Mouse (Mus musculus) kidney, embryonic 14.5 days (tissue): Measurements from ENCODE around the gene Pls1. TPM values are rescaled to one million over a fixed set of nuclear protein-coding genes. Genes with fewer than 3 reads are reported as not detected.

Source experiments
- ATAC-seq: fragments of 200-750 bp; cut with Nextera tagmentation; 2 replicates; pipeline ENCODE4 v1.8.0; 2017; ENCODE audit warnings: moderate number of reproducible peaks, mild to moderate bottlenecking, moderate TSS enrichment, moderate library complexity; ENCODE audit not compliant: low FRiP score, low TSS enrichment
- H3K27ac ChIP-seq: fragments of 300-500 bp; sonication (generic); 2 replicates; pipeline ENCODE4 v1.5.1; 2014; ENCODE audit warnings: low read depth, mild to moderate bottlenecking, low read length, moderate library complexity, mixed read lengths
- H3K27me3 ChIP-seq: fragments of 300-500 bp; sonication (generic); 2 replicates; pipeline ENCODE4 v1.6.1; 2014; ENCODE audit warnings: mild to moderate bottlenecking, low read length; ENCODE audit not compliant: control insufficient read depth, insufficient read depth
- H3K36me3 ChIP-seq: fragments of 300-500 bp; sonication (generic); 2 replicates; pipeline ENCODE4 v1.6.1; 2014; ENCODE audit warnings: low read length, mixed read lengths; ENCODE audit not compliant: control insufficient read depth, insufficient read depth
- H3K4me1 ChIP-seq: fragments of 300-500 bp; sonication (generic); 2 replicates; pipeline ENCODE4 v1.6.1; 2014; ENCODE audit warnings: low read length, mixed read lengths; ENCODE audit not compliant: control insufficient read depth, insufficient read depth
- H3K4me2 ChIP-seq: fragments of 300-500 bp; sonication (generic); replicated peaks from 2 replicates; pipeline ENCODE4 v1.6.1; 2014; ENCODE audit warnings: low read depth, mild to moderate bottlenecking, low read length
- H3K4me3 ChIP-seq: fragments of 300-500 bp; sonication (generic); 2 replicates; pipeline ENCODE4 v1.5.1; 2014; ENCODE audit warnings: mild to moderate bottlenecking, low read length
- H3K9ac ChIP-seq: fragments of 300-500 bp; sonication (generic); 2 replicates; pipeline ENCODE4 v1.6.1; 2014; ENCODE audit warnings: low read depth, mild to moderate bottlenecking, low read length, moderate library complexity
- H3K9me3 ChIP-seq: fragments of 300-500 bp; sonication (generic); 2 replicates; pipeline ENCODE4 v1.6.1; 2016; ENCODE audit warnings: low read length; ENCODE audit not compliant: control insufficient read depth
- WGBS: fragments of 180-500 bp; shearing (Covaris S2); extraction: QIAGEN DNeasy Blood & Tissue Kit; methylation state at CpG from one replicate; pipeline ENCODE4 v1.1.7; 2014; 5-methylcytosine and 5-hydroxymethylcytosine counted together
- polyA plus RNA-seq: library from polyadenylated mRNA; unstranded; fragments of >200 nt; fragmentation: Nextera tagmentation; extraction: Ambion mirVana; gene quantifications from 2 replicates; pipeline ENCODE4 v1.2.1, GENCODE M21; 2014

The Pls1 gene
- polyA plus RNA-seq: 9.2 and 14.1 TPM in 2 replicates

DNA sequence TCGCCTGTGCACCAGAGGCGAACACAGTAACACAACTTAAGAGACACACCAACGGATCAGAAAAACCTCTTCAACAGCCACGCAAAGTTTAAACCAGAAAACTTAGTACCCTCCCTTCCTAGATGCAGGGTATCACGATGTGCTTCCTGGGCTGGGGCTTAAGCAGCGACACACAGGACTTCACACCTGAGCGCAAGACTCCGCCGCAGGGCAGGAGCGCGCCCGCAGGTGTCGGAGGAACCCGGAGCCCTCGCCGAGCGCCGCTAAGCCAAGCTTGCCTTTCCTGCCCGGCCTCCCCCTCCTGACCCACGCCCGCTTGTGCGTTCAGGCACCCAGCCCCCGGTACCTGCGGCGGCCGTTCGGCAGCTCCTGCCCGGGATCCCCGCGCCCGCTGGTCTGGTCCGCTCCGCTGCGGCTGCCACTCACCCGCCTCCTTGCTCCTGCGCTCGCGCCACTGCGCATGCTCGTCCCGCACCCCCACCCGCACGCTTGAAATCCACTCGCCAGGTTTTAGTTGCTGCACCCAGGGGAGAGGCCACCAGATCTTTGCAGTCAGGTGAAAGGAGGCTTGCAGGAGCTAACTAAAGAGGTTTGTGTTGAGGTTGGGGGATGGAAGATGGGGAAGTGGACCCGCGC lies at the start of gene Pls1:
TSS of gene Pls1 (minus strand) at position 487 of the 636 bp plus-strand sequence.
- Histone ChIP-seq H3K4me2 (peak within 1 kb of the TSS; percentile 90), H3K4me1 (no peaks in the 10 kb centered on the region), H3K36me3 (no peaks in the 10 kb centered on the region), H3K9ac (peak within 1 kb of the TSS; percentile 44), H3K4me3 (peak within 1 kb of the TSS; percentile 66), H3K27ac (no peak within 1 kb of the TSS), H3K27me3 (no peaks in the 10 kb centered on the region; the same call in 1 of the 2 replicates), H3K9me3 (no peaks in the 10 kb centered on the region)
- under 1% methylated on average over 43 of the region's 46 CpGs for WGBS
- ATAC-seq: peak; percentile 92

DNA sequence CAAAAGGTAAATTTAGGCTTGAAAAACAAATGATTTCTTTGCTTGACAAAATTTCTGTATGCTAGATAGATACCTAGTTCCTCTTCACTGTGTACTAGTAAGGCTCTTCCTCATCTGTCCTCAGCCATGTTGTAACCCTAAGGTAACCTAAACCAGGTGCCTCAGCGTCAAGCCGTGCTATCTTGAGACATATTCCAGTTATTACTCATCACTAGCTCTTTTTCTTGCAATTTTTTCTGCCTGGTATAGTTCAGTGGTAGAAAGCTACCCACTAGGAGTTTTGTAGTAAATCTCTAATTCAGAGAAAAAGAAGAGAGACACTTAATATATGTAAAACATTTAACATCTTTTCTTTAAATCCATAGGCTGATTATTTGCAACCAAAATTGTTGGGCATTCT lies 37.6 kb upstream of the Pls1 start:
- 94% methylated on average over 2 of the region's 2 CpGs for WGBS
- H3K27ac ChIP-seq: no peak overlapping the region
- H3K4me2 ChIP-seq: no peak overlapping the region
- H3K9ac ChIP-seq: no peak overlapping the region
- H3K4me1 ChIP-seq: no peaks in the 10 kb centered on the region
- ATAC-seq: no peak
- no peaks in the 10 kb centered on the region for H3K9me3 ChIP-seq
- no peak overlapping the region for H3K4me3 ChIP-seq
- peaks cover 29% of the 10 kb centered on the region for H3K36me3 ChIP-seq
- no peaks in the 10 kb centered on the region for H3K27me3 ChIP-seq

DNA sequence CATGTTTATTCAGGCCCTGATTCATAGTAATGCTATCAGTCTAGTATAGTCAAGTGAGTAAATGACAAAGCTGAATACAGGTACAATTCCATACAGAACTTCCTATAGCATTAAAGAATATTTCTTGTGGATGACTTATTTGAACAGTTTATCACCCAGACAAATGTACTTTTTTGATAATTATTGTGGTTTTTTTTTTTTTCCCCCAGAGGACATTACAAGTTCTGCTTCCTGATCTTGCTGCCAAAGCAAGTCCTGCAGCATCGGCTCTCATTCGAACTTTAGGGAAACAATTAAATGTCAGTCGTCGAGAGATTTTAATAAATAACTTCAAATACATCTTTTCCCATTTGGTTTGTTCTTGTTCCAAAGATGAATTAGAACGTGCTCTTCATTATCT lies 33.1 kb upstream of the Pls1 start:
- peaks cover 31% of the 10 kb centered on the region; the same call in 1 of the 2 replicates for H3K36me3 ChIP-seq
- H3K27me3 ChIP-seq: no peaks in the 10 kb centered on the region
- H3K9me3 ChIP-seq: no peaks in the 10 kb centered on the region
- no peak for ATAC-seq
- no peak overlapping the region for H3K4me3 ChIP-seq
- no peak overlapping the region for H3K27ac ChIP-seq
- no peaks in the 10 kb centered on the region for H3K4me1 ChIP-seq
- no peak overlapping the region for H3K4me2 ChIP-seq
- no peak overlapping the region for H3K9ac ChIP-seq
- WGBS: 90% methylated on average over 5 of the region's 5 CpGs

DNA sequence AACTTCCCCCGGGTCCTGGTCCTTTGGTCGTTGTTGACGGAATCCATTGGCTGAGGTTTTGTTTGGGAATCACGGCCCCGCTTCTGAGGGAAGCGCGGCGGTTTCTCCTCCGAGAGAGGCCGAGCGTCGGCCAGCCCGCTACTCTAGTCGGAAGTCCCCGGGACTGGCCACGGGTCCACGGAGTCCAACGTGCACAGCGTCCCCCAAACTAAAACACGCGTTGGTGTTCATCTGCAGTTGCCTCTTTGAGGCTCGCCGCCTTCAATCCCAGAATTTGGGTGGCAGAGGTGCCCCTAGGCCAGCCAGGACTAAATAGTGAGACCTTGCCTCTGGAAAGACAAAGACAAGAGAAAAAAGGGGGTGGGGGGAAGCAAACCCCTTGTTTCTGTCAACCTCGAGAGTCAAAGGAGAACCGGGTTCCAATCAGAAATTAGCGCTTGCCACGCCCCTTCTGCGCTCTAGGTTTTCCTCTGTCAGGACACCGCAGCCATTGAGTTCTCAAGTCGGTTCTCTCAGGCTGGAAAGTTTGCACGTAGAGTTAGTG lies 13.0 kb upstream of the Pls1 start:
- H3K27me3 ChIP-seq: no peaks in the 10 kb centered on the region
- H3K4me2 ChIP-seq: peak overlapping the region; percentile 86
- H3K9me3 ChIP-seq: no peaks in the 10 kb centered on the region
- peak overlapping the region; percentile 85 for H3K9ac ChIP-seq
- H3K4me1 ChIP-seq: no peaks in the 10 kb centered on the region
- H3K27ac ChIP-seq: peak overlapping the region; percentile 62
- under 1% methylated on average over 31 of the region's 31 CpGs for whole genome bisulfite sequencing
- peak; percentile 51 for ATAC-seq
- H3K4me3 ChIP-seq: peak overlapping the region; percentile 97
- peaks cover 4% of the 10 kb centered on the region; the same call in 1 of the 2 replicates for H3K36me3 ChIP-seq

DNA sequence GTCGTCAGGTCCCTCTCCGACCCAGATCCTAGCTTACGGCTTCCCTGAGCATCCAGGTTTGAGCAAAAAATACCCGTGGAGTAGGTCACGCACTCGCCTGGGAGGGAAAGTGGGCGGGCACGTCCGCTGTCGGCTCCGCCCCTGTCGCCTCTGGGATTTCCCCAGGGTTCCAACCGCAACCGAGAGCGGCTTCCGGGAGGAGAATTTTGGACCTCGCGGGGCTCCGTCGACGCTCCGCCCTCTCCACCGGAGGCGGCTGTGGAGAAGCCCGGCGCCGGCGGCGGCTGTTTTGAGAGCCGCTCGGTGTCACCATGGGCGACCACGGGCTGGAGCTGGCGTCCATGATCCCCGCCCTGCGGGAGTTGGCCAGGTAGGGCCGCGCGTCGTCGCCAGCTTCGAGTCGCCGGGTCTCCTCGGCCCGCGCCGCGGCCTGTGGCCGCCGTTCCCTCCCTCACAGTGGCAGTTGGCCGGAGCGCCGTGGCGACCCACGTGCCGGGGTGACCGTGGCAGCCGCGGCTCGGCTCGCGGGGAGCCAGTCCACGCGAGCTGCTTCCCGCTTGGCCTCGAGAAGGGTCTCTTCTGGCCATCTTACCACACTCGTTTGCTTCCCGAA lies 12.4 kb upstream of the Pls1 start, which contains the start of gene Atr:
TSS of gene Atr (plus strand) at position 184 of the 613 bp plus-strand sequence.
- no peaks in the 10 kb centered on the region for H3K27me3 ChIP-seq
- H3K9me3 ChIP-seq: no peaks in the 10 kb centered on the region
- ATAC-seq: peak; percentile 90
- no peaks in the 10 kb centered on the region for H3K4me1 ChIP-seq
- no peaks in the 10 kb centered on the region; the same call in 1 of the 2 replicates for H3K36me3 ChIP-seq
- WGBS: under 1% methylated on average over 58 of the region's 69 CpGs
- peak within 1 kb of the TSS; percentile 86 for H3K4me2 ChIP-seq
- peak within 1 kb of the TSS; percentile 62 for H3K27ac ChIP-seq
- H3K9ac ChIP-seq: peak within 1 kb of the TSS; percentile 85
- H3K4me3 ChIP-seq: peak within 1 kb of the TSS; percentile 97

DNA sequence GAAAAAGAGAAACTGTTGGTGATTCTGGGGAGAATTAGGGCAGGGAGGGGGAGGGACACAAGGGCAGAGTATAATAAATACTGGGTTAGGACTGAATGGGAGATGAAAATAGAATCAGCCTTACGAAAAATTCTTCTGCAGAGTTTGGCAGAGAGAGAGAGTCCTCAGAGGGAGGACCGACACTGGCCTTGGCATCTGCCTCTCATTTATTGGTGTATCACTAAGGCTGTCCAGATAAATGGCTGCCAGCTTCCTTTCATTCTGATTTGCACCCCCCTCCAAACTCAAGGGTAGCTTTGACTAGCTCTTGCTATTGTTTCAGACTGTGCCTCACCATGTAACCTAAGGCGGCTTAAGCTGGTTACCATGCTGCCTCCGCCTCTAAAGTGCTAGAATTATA lies 10.9 kb upstream of the Pls1 start:
- Histone ChIP-seq H3K36me3 (no peaks in the 10 kb centered on the region), H3K4me2 (no peak overlapping the region), H3K4me3 (no peak overlapping the region), H3K4me1 (no peaks in the 10 kb centered on the region), H3K9me3 (no peaks in the 10 kb centered on the region), H3K9ac (no peak overlapping the region), H3K27ac (no peak overlapping the region), H3K27me3 (no peaks in the 10 kb centered on the region)
- WGBS: 96% methylated on average over 4 of the region's 4 CpGs
- no peak for ATAC-seq

DNA sequence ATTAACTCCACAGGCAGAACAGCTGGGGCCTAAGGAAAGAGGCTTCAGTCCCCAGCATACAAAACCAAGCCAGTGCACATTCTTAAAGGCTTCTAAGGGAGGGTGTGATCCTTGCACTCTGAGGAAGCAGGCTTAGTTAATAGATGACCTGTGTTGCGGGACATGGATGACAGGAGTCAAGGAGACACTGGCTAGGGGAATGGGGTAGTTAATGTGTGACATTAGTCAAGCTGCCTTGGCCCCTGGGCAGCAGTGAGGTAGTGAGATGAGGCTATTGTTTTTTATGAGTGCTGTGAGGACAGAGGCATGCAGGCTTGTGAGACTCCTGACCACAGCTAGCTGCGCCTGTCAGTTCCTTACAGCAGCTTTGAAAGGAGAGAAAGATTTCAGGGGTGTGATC lies 9.8 kb upstream of the Pls1 start:
- no peak overlapping the region for H3K4me3 ChIP-seq
- H3K9ac ChIP-seq: no peak overlapping the region
- peak; percentile 38; the same call in 1 of the 2 replicates for ATAC-seq
- H3K4me2 ChIP-seq: no peak overlapping the region
- no peaks in the 10 kb centered on the region for H3K4me1 ChIP-seq
- WGBS: 67% methylated on average over 2 of the region's 2 CpGs
- H3K27me3 ChIP-seq: no peaks in the 10 kb centered on the region
- H3K27ac ChIP-seq: peak overlapping the region; percentile 7; the same call in 1 of the 2 replicates
- no peaks in the 10 kb centered on the region for H3K9me3 ChIP-seq
- H3K36me3 ChIP-seq: no peaks in the 10 kb centered on the region

DNA sequence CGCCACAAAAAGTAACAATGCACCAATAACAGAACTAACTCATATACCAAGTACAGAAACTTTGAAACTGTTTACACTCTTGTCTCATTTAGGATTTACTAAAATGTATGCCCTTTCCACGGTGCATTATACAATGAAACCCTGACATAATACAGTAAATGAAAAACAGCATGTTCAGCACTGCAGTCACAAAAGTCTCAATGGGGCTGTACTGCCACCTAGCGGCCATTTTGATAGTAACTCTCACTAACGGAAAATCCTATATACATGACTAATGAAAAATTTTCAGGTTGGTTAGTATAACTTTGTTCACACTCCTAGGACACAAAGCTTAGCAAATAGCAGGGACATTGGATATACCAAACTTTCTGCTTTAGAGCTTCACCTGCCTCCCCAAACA lies 7.8 kb upstream of the Pls1 start:
- Histone ChIP-seq H3K9me3 (no peaks in the 10 kb centered on the region), H3K4me1 (no peaks in the 10 kb centered on the region), H3K9ac (no peak overlapping the region), H3K4me2 (no peak overlapping the region), H3K27ac (no peak overlapping the region), H3K4me3 (no peak overlapping the region), H3K36me3 (no peaks in the 10 kb centered on the region), H3K27me3 (no peaks in the 10 kb centered on the region)
- WGBS: 25% methylated on average over 4 of the region's 4 CpGs
- ATAC-seq: no peak

DNA sequence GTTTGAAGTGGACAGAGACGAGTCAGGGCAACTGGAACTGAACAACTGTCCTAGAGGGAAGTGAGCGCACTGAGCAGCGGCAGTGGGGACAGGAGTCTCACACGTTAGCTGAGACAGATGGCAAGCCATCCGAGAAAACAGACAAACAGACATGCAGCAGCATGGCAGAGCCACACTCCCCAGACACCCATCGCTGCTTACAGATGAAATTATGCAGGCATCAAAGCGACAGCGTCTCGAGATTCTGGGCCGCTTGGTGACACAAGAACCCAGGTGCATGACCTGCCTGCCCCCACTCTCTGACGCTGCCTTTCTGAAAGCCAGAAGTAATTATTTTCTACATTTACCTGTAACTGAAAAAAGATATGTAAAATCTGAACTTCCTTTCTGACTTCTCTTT lies 6.6 kb upstream of the Pls1 start:
- ATAC-seq: no peak
- H3K9me3 ChIP-seq: no peaks in the 10 kb centered on the region

More for the DNA sequence above, 6.6 kb upstream of the Pls1 start:
- no peak overlapping the region for H3K27ac ChIP-seq
- H3K27me3 ChIP-seq: no peaks in the 10 kb centered on the region
- no peak overlapping the region for H3K9ac ChIP-seq
- H3K4me1 ChIP-seq: no peaks in the 10 kb centered on the region
- H3K36me3 ChIP-seq: no peaks in the 10 kb centered on the region
- no peak overlapping the region for H3K4me2 ChIP-seq
- WGBS: 52% methylated on average over 11 of the region's 11 CpGs
- H3K4me3 ChIP-seq: no peak overlapping the region
